Mouse (Mus musculus) splenic B cell, adult 2 months (primary cell): ENCODE measurements at regions not wholly inside any gene's neighbourhood (a gene's known extent, or its start where the extent isn't known, plus 50 kb on each side); places are given as distances from the start of the nearest gene placed in this dataset.

Source experiments
- DNase-seq: peaks from one replicate; pipeline ENCODE4 v3.0.0-alpha.2; 2011; ENCODE audit warnings: low read depth, low spot score
- H3K27me3 ChIP-seq: 2 replicates; pipeline ENCODE4 v1.6.1; 2012; ENCODE audit warnings: mild to moderate bottlenecking, low read length, moderate library complexity, mixed read lengths; ENCODE audit not compliant: control insufficient read depth, poor library complexity, insufficient read depth, severe bottlenecking
- H3K36me3 ChIP-seq: 2 replicates; pipeline ENCODE4 v1.6.1; 2012; ENCODE audit warnings: mild to moderate bottlenecking, low read length, moderate library complexity, mixed read lengths; ENCODE audit not compliant: control insufficient read depth, poor library complexity, insufficient read depth, severe bottlenecking

DNA sequence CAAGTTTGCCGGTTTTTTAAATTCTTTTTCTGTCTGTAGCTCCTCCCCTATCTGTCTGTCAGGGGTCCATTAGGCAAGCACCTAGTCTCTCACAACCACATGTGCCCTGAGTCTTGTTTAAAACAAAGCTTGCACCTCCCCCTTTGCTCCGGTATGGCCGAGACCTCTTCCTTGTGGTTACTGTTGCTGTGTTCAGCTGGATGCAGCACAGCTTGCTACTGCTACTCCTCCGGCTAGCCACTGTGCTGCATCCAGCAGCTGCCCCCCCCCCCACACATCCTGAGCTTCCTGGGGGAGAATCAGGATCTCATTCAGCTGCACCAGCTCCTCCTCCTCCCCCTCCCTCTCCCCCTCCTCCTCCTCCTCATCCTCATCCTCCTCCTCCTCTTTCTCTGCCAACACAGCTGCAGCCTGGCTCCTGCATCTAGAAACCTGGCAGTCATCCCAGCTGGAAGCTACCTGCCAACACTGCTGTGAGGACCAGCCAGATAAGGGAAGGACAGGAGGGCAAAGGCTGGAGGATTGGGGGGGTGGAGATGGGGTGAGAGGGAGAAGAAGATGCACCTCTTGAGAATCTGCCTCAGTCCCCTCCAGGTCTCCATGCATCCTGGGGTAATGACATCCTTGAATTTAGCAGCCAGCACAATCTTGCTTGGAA is 114.8 kb upstream of the Tmem260 start:
- H3K36me3 ChIP-seq = no peaks in the 10 kb centered on the region
- DNase-seq = no peak
- H3K27me3 ChIP-seq = no peaks in the 10 kb centered on the region

GRCm38 (mm10) chr14:48331623-48332000 is 114.3 kb upstream of the Tmem260 start:
- no peaks in the 10 kb centered on the region for H3K36me3 ChIP-seq
- H3K27me3 ChIP-seq = no peaks in the 10 kb centered on the region
- no peak for DNase-seq

DNA sequence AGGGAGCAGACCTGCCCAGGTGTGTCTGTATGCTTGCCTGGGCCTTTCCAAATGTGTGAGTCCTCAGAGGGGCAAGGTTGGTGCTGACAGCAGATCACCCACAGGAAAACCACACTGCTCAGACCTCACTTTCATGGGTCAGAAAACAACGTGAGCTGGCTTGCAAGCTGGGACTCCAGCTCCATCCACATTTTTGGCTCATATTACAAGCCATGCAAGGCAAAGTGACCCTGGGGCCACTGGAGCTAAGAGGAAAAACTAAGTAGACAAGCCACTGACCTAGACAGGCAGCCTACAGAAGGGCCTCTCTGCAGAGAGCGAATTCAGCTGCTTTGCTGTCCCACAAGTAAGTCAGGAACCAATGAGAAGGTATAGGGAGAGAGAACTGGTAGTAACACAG is 113.7 kb upstream of the Tmem260 start:
- no peaks in the 10 kb centered on the region for H3K27me3 ChIP-seq
- DNase-seq = no peak
- no peaks in the 10 kb centered on the region for H3K36me3 ChIP-seq

GRCm38 (mm10) chr14:48332660-48333059 is 113.3 kb upstream of the Tmem260 start:
- Histone ChIP-seq H3K27me3 (no peaks in the 10 kb centered on the region), H3K36me3 (no peaks in the 10 kb centered on the region)
- no peak for DNase-seq

- H3K36me3 ChIP-seq = no peaks in the 10 kb centered on the region
- no peaks in the 10 kb centered on the region for H3K27me3 ChIP-seq
- DNase-seq = no peak
These were observed 111.7 kb upstream of the Tmem260 start for GRCm38 (mm10) chr14:48334106-48334809.

DNA sequence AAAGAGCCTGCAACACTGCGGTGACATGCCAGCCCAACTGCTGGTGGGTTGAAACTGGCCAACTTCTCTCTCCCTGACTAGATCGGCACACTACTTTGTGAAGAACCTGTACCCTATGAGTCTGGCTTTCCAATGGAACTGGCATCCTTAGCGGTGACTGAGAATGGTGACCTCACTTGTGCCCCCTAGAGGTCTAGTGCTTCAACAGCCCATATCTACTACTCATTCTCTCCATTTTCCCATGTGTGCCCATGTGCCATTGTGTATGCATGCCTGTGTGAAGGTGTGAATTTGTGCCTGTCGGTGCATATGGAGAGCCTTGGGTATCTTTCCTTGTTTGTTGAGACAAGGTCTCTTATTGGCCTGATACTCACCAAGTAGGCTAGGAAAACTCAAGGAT is 106.5 kb upstream of the Tmem260 start:
- Histone ChIP-seq H3K36me3 (no peaks in the 10 kb centered on the region), H3K27me3 (no peaks in the 10 kb centered on the region)
- no peak for DNase-seq

DNA sequence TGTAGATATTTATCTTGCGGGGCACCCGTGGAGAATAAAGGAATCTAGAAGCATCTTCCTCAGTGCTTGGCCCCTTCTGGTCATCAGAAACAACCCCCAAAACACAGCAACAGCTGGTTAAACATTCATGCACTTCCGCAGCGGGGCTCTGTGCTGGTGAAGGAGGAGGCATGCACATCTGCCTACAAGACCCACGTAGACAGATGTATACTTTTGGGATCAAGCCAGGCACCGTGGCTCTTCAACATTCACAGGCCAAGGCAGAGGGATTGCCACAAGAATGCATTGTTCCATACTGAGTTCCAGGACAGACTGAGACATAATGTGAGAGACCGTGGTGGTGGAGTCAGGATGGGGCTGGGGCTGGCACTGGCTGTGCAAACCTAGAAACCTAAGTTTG is 103.0 kb upstream of the Tmem260 start:
- DNase-seq = no peak
- H3K27me3 ChIP-seq = no peaks in the 10 kb centered on the region
- H3K36me3 ChIP-seq = no peaks in the 10 kb centered on the region

DNA sequence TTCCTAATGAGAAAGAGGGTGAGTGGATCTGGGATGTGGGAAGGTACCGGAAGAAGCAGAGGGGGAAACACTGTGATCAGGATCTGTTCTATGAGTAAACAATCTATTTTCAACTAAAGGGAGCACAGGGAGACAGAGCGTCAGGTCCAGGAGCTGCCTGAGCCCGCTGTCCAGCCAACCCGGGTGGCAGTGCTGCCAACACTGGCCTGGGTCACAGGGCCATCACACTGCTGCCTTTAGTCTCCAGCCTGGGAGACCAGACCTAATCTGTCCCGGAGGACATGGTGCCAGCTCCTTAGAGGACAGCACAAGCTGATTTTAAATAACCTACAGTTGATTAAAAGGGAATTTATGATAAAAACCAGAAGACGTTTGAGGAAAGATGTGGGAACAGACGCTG is 100.0 kb upstream of the Tmem260 start:
- DNase-seq = no peak
- H3K27me3 ChIP-seq = no peaks in the 10 kb centered on the region

DNA sequence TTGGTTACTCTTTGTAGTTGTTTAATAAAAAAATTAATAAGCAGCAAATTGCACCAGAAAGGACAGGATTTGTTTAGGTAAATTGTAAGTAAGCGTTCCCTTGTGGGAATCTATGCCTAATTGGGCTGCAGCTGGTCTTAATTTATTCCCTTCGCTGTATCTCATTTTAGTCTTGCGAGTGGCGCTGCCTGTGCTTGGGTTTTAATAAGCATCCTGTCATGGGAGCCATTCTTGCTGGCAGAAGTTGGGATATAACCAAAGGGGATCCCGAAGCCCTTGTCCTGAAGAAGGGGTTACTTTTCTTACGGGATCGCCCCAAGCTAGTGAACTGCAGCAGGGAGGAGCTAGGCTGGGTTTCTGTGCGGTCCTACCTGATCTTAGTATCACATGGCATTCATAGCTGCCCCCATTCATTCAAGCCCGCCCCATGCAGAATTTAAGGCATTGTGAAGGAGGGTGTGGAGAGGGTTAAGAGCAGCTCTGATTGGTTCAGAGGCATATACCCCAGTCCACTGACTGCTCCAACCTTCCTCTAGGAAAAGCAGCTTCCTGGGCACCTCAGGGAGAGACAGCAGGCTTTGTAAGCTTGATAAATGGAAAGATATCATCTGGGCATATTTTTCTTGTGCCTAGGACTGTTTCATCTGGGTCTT is 96.4 kb upstream of the Tmem260 start:
- no peaks in the 10 kb centered on the region for H3K27me3 ChIP-seq
- no peaks in the 10 kb centered on the region for H3K36me3 ChIP-seq
- no peak for DNase-seq

More for the DNA sequence above, 100.0 kb upstream of the Tmem260 start:
- H3K36me3 ChIP-seq = no peaks in the 10 kb centered on the region

GRCm38 (mm10) chr14:48351652-48352051 is 94.3 kb upstream of the Tmem260 start:
- H3K27me3 ChIP-seq = no peaks in the 10 kb centered on the region
- no peak for DNase-seq
- no peaks in the 10 kb centered on the region for H3K36me3 ChIP-seq

GRCm38 (mm10) chr14:48352825-48353224 is 93.1 kb upstream of the Tmem260 start:
- no peaks in the 10 kb centered on the region for H3K27me3 ChIP-seq
- no peak for DNase-seq
- no peaks in the 10 kb centered on the region for H3K36me3 ChIP-seq

- no peaks in the 10 kb centered on the region for H3K27me3 ChIP-seq
- DNase-seq = no peak
- no peaks in the 10 kb centered on the region for H3K36me3 ChIP-seq
These were observed 91.7 kb upstream of the Tmem260 start for GRCm38 (mm10) chr14:48354176-48354575.

- Histone ChIP-seq H3K36me3 (no peaks in the 10 kb centered on the region), H3K27me3 (no peaks in the 10 kb centered on the region)
- no peak for DNase-seq
These were observed 88.5 kb upstream of the Tmem260 start for GRCm38 (mm10) chr14:48357441-48357840.

- Histone ChIP-seq H3K27me3 (no peaks in the 10 kb centered on the region), H3K36me3 (no peaks in the 10 kb centered on the region)
- no peak for DNase-seq
These were observed 87.3 kb upstream of the Tmem260 start for GRCm38 (mm10) chr14:48358487-48359159.

DNA sequence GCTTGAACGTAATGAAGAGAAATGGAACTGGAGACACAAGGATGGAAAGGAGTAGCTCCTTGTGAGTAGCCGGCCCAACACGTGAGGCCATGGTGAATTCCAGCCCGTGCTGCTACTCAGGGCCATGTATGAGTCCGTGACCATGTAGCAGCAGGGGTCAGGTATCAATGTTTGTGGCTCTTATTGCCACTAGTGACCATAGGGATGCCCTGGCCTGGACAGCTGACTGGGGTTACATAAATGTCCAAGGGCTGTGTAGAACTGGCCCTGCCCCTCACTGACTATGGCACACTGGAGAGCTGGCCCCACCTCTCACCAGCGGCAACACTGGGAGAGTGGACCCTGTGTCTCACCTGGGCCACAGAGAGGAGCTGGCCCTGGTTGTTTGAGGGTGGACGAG is 84.1 kb upstream of the Tmem260 start:
- no peaks in the 10 kb centered on the region for H3K27me3 ChIP-seq
- DNase-seq = no peak
- H3K36me3 ChIP-seq = no peaks in the 10 kb centered on the region
